Mouse (Mus musculus) neutrophil, adult 5-6 weeks (primary cell): Measurements from ENCODE around the gene Ccer2. TPM values are rescaled to one million over a fixed set of nuclear protein-coding genes. Genes with fewer than 3 reads are reported as not detected.

Experiments used
- ATAC-seq: fragments of 151-379, 151-347 bp; 2 replicates; pipeline ENCODE4 v1.8.0; 2017; ENCODE audit warnings: mild to moderate bottlenecking, moderate TSS enrichment; ENCODE audit not compliant: insufficient number of reproducible peaks, poor library complexity, low FRiP score, severe bottlenecking; ENCODE audit errors: extremely low read depth
- total RNA-seq: library from RNA; stranded (forward); fragments of 200-1000 nt; gene quantifications from 2 replicates; pipeline ENCODE4 v1.2.3, GENCODE M21; 2017

The Ccer2 gene
- total RNA-seq, 1 experiment from 2014 or later = not detected

GRCm38 (mm10) chr7:28808221-28808941 lies 52.4 kb downstream of the Ccer2 start, which contains the start of gene Hnrnpl:
Hnrnpl (plus strand) TSS chr7:28808541.
- ATAC-seq = peak; percentile 13; the same call in 1 of the 2 replicates

Other genes starting within 250 kb of the Ccer2 start
- gene Ifnl2, start 245.7 kb upstream of the Ccer2 start, total RNA-seq = not detected in 2 replicates
- not detected in 2 replicates for gene Ifnl3, start 233.3 kb upstream of the Ccer2 start, total RNA-seq
- gene Sycn, start 215.3 kb upstream of the Ccer2 start, total RNA-seq = not detected in 2 replicates
- gene Nccrp1, start 208.9 kb upstream of the Ccer2 start, total RNA-seq = 0.49 and 0.70 TPM in 2 replicates
- gene Samd4b, start 158.0 kb upstream of the Ccer2 start, total RNA-seq = 15.2 and 16.8 TPM in 2 replicates
- 6.6 and 8.8 TPM in 2 replicates for gene Pak4, start 158.0 kb upstream of the Ccer2 start, total RNA-seq
- gene Acp7, start 124.8 kb upstream of the Ccer2 start, total RNA-seq = not detected in 2 replicates
- gene Fbxo27, start 63.3 kb upstream of the Ccer2 start, total RNA-seq = not detected in 2 replicates
- 0.61 and 0.81 TPM in 2 replicates for gene Fbxo17, start 39.4 kb upstream of the Ccer2 start, total RNA-seq
- 18.0 and 19.4 TPM in 2 replicates for gene Mrps12, start 14.4 kb upstream of the Ccer2 start, total RNA-seq
- gene Sars2, start 14.2 kb upstream of the Ccer2 start, total RNA-seq = 5.9 and 6.1 TPM in 2 replicates
- gene Sirt2, start 10.6 kb downstream of the Ccer2 start, total RNA-seq = 39.3 and 45.8 TPM in 2 replicates
- gene Nfkbib, start 11.3 kb downstream of the Ccer2 start, total RNA-seq = 23.5 and 24.3 TPM in 2 replicates
- gene Rinl, start 32.8 kb downstream of the Ccer2 start, total RNA-seq = 95.7 and 108 TPM in 2 replicates
- gene Hnrnpl, start 52.4 kb downstream of the Ccer2 start, total RNA-seq = 300 and 326 TPM in 2 replicates
- 43.8 and 45.0 TPM in 2 replicates for gene Ech1, start 69.0 kb downstream of the Ccer2 start, total RNA-seq
- 25.1 and 34.3 TPM in 2 replicates for gene Lgals4, start 77.7 kb downstream of the Ccer2 start, total RNA-seq
- not detected in 2 replicates for gene Lgals7, start 107.7 kb downstream of the Ccer2 start, total RNA-seq
- 0.25 TPM in 1 of 2 replicates, not detected in the other for gene Capn12, start 125.2 kb downstream of the Ccer2 start, total RNA-seq
- 29.7 and 36.4 TPM in 2 replicates for gene Actn4, start 206.2 kb downstream of the Ccer2 start, total RNA-seq
- gene Eif3k, start 225.7 kb downstream of the Ccer2 start, total RNA-seq = 191 and 195 TPM in 2 replicates
- gene Map4k1, start 225.9 kb downstream of the Ccer2 start, total RNA-seq = 132 and 154 TPM in 2 replicates